Mouse (Mus musculus): ENCODE measurements around the gene Ift81.

Ift81 gene

GRCm38 (mm10) chr5:122547810-122548209 lies 66.5 kb downstream of the Ift81 start:
- DNase-seq (ENCODE audit: low read depth), result no peak

GRCm38 (mm10) chr5:122547251-122547714 lies 67.0 kb downstream of the Ift81 start:
- peak; percentile 95 for DNase-seq (ENCODE audit: low read depth)

- no peak for DNase-seq (ENCODE audit: low read depth)
These were observed 70.9 kb downstream of the Ift81 start for GRCm38 (mm10) chr5:122543392-122543791.

GRCm38 (mm10) chr5:122541871-122542270 lies 72.4 kb downstream of the Ift81 start:
- DNase-seq (ENCODE audit: low read depth), result no peak

GRCm38 (mm10) chr5:122538077-122538476 lies 76.2 kb downstream of the Ift81 start:
- DNase-seq (ENCODE audit: low read depth), result peak; percentile 81

GRCm38 (mm10) chr5:122537654-122538053 lies 76.7 kb downstream of the Ift81 start:
- no peak for DNase-seq (ENCODE audit: low read depth)

- DNase-seq (ENCODE audit: low read depth), result no peak
These were observed 80.4 kb downstream of the Ift81 start for GRCm38 (mm10) chr5:122533884-122534283.

- DNase-seq (ENCODE audit: low read depth), result no peak
These were observed 84.3 kb downstream of the Ift81 start for GRCm38 (mm10) chr5:122529913-122530604.

- DNase-seq (ENCODE audit: low read depth), result no peak
These were observed 85.0 kb downstream of the Ift81 start for GRCm38 (mm10) chr5:122529316-122529715.

- DNase-seq (ENCODE audit: low read depth), result no peak
These were observed 85.7 kb downstream of the Ift81 start for GRCm38 (mm10) chr5:122528591-122528990.

GRCm38 (mm10) chr5:122527761-122528160 lies 86.6 kb downstream of the Ift81 start:
- no peak for DNase-seq (ENCODE audit: low read depth)

GRCm38 (mm10) chr5:122526878-122527730 lies 87.2 kb downstream of the Ift81 start:
- no peak for DNase-seq (ENCODE audit: low read depth)

- no peak for DNase-seq (ENCODE audit: low read depth)
These were observed 87.9 kb downstream of the Ift81 start for GRCm38 (mm10) chr5:122526405-122526804.

- no peak for DNase-seq (ENCODE audit: low read depth)
These were observed 88.9 kb downstream of the Ift81 start for GRCm38 (mm10) chr5:122525238-122525931.

GRCm38 (mm10) chr5:122524854-122525237 lies 89.5 kb downstream of the Ift81 start:
- no peak for DNase-seq (ENCODE audit: low read depth)

- no peak for DNase-seq (ENCODE audit: low read depth)
These were observed 90.1 kb downstream of the Ift81 start for GRCm38 (mm10) chr5:122524244-122524643.

GRCm38 (mm10) chr5:122521130-122521473 lies 93.2 kb downstream of the Ift81 start:
- DNase-seq (ENCODE audit: low read depth), result no peak

GRCm38 (mm10) chr5:122520254-122521129 lies 93.8 kb downstream of the Ift81 start:
- DNase-seq (ENCODE audit: low read depth), result no peak

GRCm38 (mm10) chr5:122519043-122519660 lies 95.2 kb downstream of the Ift81 start:
- DNase-seq (ENCODE audit: low read depth), result no peak

GRCm38 (mm10) chr5:122518247-122518646 lies 96.1 kb downstream of the Ift81 start:
- no peak for DNase-seq (ENCODE audit: low read depth)

- DNase-seq (ENCODE audit: low read depth), result no peak
These were observed 97.4 kb downstream of the Ift81 start for GRCm38 (mm10) chr5:122516901-122517300.
